Mouse (Mus musculus) heart, embryonic 10.5 days (tissue): ENCODE measurements around the gene Gm17949. TPM values are rescaled to one million over a fixed set of nuclear protein-coding genes. Genes with fewer than 3 reads are reported as not detected.

Experiments
- DNase-seq: peaks from one replicate; pipeline ENCODE4 v3.0.0-alpha.2; 2017; ENCODE audit warnings: low spot score
- H3K27ac ChIP-seq: fragments of 300-500 bp; sonication (generic); 2 replicates; pipeline ENCODE4 v1.5.1; 2016; ENCODE audit warnings: mild to moderate bottlenecking
- H3K27me3 ChIP-seq: fragments of 300-500 bp; sonication (generic); 2 replicates; pipeline ENCODE4 v1.6.1; 2016; ENCODE audit warnings: mild to moderate bottlenecking; ENCODE audit not compliant: poor library complexity, insufficient read depth, severe bottlenecking
- H3K36me3 ChIP-seq: fragments of 300-500 bp; sonication (generic); 2 replicates; pipeline ENCODE4 v1.6.1; 2016; ENCODE audit warnings: mild to moderate bottlenecking, moderate library complexity
- H3K4me1 ChIP-seq: fragments of 300-500 bp; sonication (generic); 2 replicates; pipeline ENCODE4 v1.6.1; 2016; ENCODE audit warnings: mild to moderate bottlenecking
- H3K4me3 ChIP-seq: fragments of 300-500 bp; sonication (generic); 2 replicates; pipeline ENCODE4 v1.5.1; 2016; ENCODE audit warnings: mild to moderate bottlenecking, moderate library complexity
- H3K9me3 ChIP-seq: fragments of 300-500 bp; sonication (generic); 2 replicates; pipeline ENCODE4 v1.6.1; 2016; ENCODE audit warnings: mild to moderate bottlenecking, moderate library complexity
- WGBS: fragments of 180-500 bp; shearing (Covaris S2); methylation state at CpG from one replicate; pipeline ENCODE4 v1.1.7; 2016; 5-methylcytosine and 5-hydroxymethylcytosine counted together
- polyA plus RNA-seq: library from polyadenylated mRNA; unstranded; fragments of >200 nt; fragmentation: Nextera tagmentation; extraction: Ambion mirVana; gene quantifications from 2 replicates; pipeline ENCODE4 v1.2.1, GENCODE M21; 2016

The Gm17949 gene
- polyA plus RNA-seq, 1 experiment from 2014 or later, result 0.36 TPM

DNA sequence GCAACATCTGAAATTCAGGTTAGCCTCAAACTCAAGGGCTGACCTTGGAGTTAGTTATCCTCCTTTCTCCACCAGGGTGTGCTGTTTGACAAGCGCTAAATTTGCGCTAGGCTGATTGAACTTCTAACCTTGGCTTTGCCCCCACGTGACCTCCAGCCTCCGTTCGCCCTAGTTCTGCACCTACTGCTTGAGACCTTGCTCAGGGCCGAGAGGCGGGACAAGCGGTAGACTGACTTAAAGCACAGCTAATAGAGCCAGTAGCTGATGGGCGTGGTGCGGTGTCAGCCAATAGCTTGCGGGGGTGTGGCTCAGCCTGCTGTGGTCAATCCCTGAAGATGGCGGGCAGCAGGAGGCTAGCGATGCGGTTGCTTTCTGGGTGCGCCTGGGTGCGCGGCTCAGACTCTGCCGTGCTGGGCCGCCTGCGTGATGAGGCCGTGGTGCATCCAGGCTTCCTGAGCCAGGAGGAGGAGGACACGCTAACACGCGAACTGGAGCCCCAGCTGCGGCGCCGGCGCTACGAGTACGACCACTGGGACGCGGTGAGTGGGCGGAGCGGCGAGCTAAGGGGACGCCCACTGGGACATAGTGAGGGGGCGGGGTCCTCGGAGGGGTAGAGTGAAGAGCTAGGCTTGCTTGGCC, 14.1 kb upstream of the Gm17949 start, which contains the start of gene Alkbh7:
Alkbh7 (plus strand) TSS at position 311 of the 639 bp plus-strand sequence.
- peak within 1 kb of the TSS; percentile 85 for H3K27ac ChIP-seq
- under 1% methylated on average over 38 of the region's 38 CpGs for WGBS
- no peaks in the 10 kb centered on the region for H3K27me3 ChIP-seq
- H3K9me3 ChIP-seq, result no peaks in the 10 kb centered on the region
- DNase-seq, result peak; percentile 100
- peaks cover 60% of the 10 kb centered on the region for H3K36me3 ChIP-seq
- H3K4me1 ChIP-seq, result peaks cover 36% of the 10 kb centered on the region
- peak within 1 kb of the TSS; percentile 88 for H3K4me3 ChIP-seq

DNA sequence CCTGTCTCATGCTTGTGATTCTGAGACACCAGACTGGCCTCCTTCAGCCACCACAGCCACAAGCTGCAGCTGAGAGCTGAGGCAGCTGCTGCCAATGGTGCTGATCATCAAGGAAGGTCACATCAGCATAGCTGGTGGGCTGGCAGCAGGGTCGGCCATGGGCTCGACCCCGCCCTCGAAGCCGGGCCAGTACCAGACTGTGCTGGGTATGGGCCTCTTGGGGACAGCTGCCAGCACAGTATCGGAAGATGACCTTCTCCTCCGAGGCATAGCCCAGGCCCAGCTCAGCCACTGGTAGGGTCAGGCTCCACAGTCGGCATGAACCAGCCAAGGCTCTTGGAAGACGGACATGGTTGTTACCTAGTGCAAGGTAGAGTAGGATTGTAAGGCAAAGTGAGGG, 11.9 kb upstream of the Gm17949 start:
- H3K27ac ChIP-seq, result no peak overlapping the region
- peaks cover 59% of the 10 kb centered on the region for H3K36me3 ChIP-seq
- no peaks in the 10 kb centered on the region for H3K9me3 ChIP-seq
- H3K27me3 ChIP-seq, result no peaks in the 10 kb centered on the region
- 88% methylated on average over 9 of the region's 9 CpGs for WGBS
- H3K4me1 ChIP-seq, result peaks cover 47% of the 10 kb centered on the region
- no peak for DNase-seq
- H3K4me3 ChIP-seq, result no peak overlapping the region

DNA sequence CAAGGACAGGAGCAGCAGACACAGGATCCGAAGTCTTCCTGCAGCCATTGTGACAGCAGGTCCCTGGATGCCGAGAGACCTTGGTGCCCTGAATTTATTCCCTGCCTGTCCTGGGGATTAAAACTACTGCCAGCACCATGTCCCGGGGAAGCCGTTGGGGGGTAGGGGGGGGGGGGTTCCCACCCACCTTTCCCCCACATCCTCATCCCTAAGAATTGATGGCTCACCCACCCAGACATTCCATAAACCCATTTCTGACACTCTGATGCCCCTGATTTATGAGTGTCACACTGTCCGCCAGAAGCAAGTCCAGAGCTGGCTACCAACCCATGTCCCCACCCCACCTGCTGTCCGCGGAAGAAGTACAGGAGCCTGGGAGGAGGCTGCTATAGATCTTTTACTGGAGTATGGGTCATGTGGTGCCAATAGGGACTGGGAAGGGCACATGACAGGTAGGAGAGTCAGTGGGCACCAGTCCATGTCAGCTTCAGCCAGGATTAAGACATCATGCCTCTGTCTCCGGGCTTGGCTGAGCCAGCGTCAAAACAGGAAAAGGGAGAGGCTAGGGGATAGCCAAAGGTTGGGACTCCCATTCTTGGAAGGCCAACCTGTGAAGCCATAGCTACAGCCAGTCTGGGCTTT, 11.2 kb upstream of the Gm17949 start, which contains the start of gene Pspn:
Pspn (minus strand) TSS at position 51 of the 642 bp plus-strand sequence.
- 87% methylated on average over 9 of the region's 9 CpGs for WGBS
- no peak within 1 kb of the TSS for H3K4me3 ChIP-seq
- no peaks in the 10 kb centered on the region for H3K9me3 ChIP-seq
- peaks cover 59% of the 10 kb centered on the region for H3K36me3 ChIP-seq
- H3K4me1 ChIP-seq, result peaks cover 49% of the 10 kb centered on the region
- no peaks in the 10 kb centered on the region for H3K27me3 ChIP-seq
- peak within 1 kb of the TSS; percentile 36; the same call in 1 of the 2 replicates for H3K27ac ChIP-seq
- DNase-seq, result no peak

DNA sequence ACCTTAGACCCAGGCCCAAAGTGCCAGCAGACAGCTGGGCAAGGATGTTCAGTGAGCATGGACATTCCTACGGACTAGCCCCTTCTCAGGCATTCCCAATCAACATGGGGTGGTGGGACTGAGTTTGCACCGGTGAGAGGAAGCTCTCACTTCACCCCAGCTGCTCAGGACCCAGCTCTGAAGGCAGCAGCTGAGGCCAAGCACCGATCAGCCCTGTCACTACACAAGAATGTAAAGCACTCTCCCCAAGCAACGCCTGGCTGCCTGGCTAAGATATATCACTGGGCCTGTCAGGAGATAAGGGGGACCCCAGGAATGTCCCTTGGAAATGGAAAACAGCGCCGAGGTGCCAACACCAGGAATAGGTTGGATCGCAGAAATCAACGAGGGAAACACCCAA, 10.0 kb upstream of the Gm17949 start:
- DNase-seq, result no peak
- WGBS, result 23% methylated on average over 8 of the region's 8 CpGs
- Histone ChIP-seq H3K27me3 (no peaks in the 10 kb centered on the region), H3K4me1 (peaks cover 49% of the 10 kb centered on the region), H3K9me3 (no peaks in the 10 kb centered on the region), H3K27ac (peak overlapping the region; percentile 36; the same call in 1 of the 2 replicates), H3K4me3 (no peak overlapping the region), H3K36me3 (peaks cover 60% of the 10 kb centered on the region)

DNA sequence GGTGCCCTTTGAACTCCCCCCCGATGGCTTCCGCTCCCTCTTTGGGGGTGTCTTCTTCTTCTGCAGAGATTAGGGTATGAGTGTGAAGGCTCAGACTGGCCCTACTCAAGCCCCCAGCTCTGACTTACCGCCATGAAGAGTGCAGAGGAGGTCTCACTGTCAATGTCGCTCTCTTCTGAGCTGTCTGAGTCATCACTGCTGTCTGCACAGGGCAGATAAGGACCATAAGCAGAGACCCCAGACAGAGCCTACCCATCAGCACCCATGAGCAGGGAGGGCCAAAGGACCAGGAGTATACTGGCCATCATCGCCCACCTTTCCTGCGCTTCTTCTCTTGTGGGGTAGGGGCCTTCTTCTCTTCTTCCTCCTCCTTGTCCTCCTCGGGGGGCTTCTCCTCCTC, 7.3 kb upstream of the Gm17949 start:
- H3K4me3 ChIP-seq, result no peak overlapping the region
- peak; percentile 86 for DNase-seq
- WGBS, result 70% methylated on average over 7 of the region's 7 CpGs
- no peaks in the 10 kb centered on the region for H3K9me3 ChIP-seq
- H3K27ac ChIP-seq, result no peak overlapping the region
- H3K4me1 ChIP-seq, result peaks cover 34% of the 10 kb centered on the region
- H3K36me3 ChIP-seq, result peaks cover 78% of the 10 kb centered on the region
- no peaks in the 10 kb centered on the region for H3K27me3 ChIP-seq

DNA sequence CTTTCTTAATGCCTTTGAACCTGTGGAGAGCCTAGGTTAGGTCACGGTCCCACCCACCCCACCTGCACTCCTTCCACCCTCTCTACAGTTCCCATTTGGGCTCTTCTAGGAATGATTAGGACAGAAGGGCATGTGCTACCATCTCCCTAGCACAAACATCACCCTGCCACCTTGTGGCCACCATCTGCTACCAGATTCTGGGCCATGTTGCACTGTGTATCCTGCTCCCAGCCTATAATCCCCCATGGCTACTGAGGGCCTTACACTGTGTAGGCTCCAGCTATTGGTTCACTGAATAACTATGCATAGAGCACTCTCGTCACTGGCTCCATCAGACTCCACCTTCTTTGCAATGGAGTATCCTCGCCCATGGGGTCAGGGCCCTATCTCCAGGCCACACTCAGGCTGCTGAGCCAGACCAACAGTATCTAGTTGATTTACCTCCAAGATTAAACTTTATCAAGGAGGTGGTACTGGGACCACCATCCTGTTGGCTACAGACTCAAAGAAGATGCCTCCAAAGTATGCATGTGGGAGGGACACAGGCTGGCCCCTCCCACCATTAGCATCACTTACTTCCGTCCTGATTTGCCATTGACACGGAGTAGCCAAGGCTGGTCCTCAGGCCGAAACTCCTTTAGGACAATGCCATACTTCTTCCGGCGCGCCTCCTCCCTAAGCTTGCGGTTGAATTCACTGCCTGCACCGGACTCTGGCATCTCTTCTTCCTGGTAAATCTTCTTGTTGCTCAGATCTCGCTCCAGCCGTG, 3.9 kb upstream of the Gm17949 start:
- DNase-seq, result no peak
- Histone ChIP-seq H3K27me3 (no peaks in the 10 kb centered on the region), H3K36me3 (peaks cover 71% of the 10 kb centered on the region), H3K27ac (no peak overlapping the region), H3K4me1 (peaks cover 30% of the 10 kb centered on the region), H3K4me3 (no peak overlapping the region), H3K9me3 (no peaks in the 10 kb centered on the region)
- WGBS, result 88% methylated on average over 13 of the region's 13 CpGs

DNA sequence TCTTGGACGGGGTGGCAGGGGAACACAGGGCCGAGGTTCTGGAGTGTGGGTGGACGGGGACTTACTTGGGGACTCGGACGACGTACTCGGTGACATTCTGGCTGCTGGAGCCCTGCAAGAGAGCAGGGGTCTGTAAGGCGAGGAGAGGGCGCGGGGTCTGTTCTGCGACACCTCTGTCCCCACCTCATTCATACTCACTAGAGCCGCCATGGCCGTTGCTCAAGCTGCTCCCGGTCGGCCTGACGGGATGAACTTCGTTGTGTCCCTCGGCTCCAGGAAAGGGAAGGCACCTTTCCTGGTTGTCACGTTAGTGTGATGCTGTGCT, 396 bp upstream of the Gm17949 start:
- Histone ChIP-seq H3K9me3 (no peaks in the 10 kb centered on the region), H3K4me1 (peaks cover 20% of the 10 kb centered on the region), H3K4me3 (peak overlapping the region; percentile 88), H3K36me3 (peaks cover 36% of the 10 kb centered on the region), H3K27ac (peak overlapping the region; percentile 90), H3K27me3 (no peaks in the 10 kb centered on the region)
- WGBS, result 0% methylated on average over 19 of the region's 19 CpGs
- no peak for DNase-seq

DNA sequence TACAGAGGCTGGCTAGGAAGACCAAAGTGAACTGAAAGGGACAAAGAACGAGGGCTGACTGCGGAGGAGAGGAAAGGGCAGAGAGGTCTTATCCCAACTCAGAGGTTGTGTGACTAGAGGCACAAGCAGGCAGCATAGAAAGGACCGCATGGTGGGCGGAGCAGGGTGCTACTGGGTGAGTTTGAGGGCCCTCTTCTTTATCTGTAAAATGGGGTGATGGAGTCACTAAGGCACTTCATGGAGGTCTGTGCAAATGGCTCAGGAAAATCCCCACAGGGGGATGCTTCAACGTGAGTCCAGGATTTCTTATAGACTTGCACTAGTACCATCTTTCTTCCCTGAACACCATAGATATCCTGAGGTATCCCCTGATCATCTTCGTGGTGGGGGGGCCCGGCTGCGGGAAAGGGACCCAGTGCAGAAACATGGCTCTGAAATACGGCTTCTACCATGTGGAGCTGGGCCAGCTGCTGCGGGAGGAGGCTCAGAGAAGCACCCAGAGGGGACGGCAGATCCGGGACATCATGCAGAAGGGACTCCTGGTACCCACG, 1.1 kb downstream of the Gm17949 start:
- no peak for DNase-seq
- H3K27me3 ChIP-seq, result no peaks in the 10 kb centered on the region
- H3K36me3 ChIP-seq, result peaks cover 21% of the 10 kb centered on the region
- peak overlapping the region; percentile 94; the same call in 1 of the 2 replicates for H3K27ac ChIP-seq
- peaks cover 20% of the 10 kb centered on the region for H3K4me1 ChIP-seq
- no peaks in the 10 kb centered on the region for H3K9me3 ChIP-seq
- H3K4me3 ChIP-seq, result peak overlapping the region; percentile 88
- 75% methylated on average over 13 of the region's 13 CpGs for WGBS

DNA sequence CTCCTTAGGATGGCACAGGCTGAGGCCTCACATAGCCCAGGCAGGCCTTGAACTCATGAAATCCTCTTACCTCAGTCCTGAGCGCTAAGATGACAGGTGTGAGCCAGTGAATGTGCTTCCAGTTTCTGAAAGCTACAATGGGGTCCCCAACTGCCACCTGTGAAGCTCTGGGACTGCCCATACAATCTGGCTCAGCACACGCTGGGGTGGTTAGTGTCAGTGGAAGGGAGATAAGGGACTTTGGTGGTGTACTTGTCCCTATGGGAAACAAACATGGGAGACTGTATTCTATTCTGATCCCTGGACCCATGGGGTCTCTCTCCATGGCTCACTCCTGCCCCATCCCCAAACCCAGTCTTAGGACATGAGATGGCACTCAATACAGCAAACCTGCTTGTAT, 8.4 kb downstream of the Gm17949 start:
- H3K27ac ChIP-seq, result no peak overlapping the region
- H3K4me1 ChIP-seq, result no peaks in the 10 kb centered on the region
- DNase-seq, result no peak
- peaks cover 57% of the 10 kb centered on the region for H3K36me3 ChIP-seq
- H3K9me3 ChIP-seq, result no peaks in the 10 kb centered on the region
- H3K27me3 ChIP-seq, result no peaks in the 10 kb centered on the region
- 75% methylated on average over 2 of the region's 2 CpGs for WGBS
- no peak overlapping the region for H3K4me3 ChIP-seq

DNA sequence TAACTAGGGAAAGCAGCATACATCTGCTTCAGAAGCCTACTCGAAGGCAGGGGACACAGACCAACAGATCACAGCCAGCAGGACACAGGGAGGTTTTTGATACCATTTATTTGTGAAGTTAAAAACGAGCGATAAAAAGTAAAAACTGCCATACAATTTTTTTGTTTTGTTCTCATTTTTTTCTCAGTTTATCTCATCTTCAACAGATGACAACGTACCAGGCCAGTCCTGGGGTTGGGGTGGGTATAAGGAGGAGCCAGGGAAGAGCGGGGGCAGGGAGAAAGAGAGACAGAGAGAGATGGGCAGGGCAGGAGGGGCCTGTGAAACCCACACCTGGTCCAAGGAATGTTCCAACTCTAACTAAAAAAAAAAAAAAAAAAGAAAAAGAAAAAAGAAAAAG, 9.7 kb downstream of the Gm17949 start:
- H3K27ac ChIP-seq, result no peak overlapping the region
- 91% methylated on average over 5 of the region's 5 CpGs for WGBS
- no peaks in the 10 kb centered on the region for H3K4me1 ChIP-seq
- no peak overlapping the region for H3K4me3 ChIP-seq
- H3K36me3 ChIP-seq, result peaks cover 70% of the 10 kb centered on the region
- no peak for DNase-seq
- H3K9me3 ChIP-seq, result no peaks in the 10 kb centered on the region
- H3K27me3 ChIP-seq, result no peaks in the 10 kb centered on the region

DNA sequence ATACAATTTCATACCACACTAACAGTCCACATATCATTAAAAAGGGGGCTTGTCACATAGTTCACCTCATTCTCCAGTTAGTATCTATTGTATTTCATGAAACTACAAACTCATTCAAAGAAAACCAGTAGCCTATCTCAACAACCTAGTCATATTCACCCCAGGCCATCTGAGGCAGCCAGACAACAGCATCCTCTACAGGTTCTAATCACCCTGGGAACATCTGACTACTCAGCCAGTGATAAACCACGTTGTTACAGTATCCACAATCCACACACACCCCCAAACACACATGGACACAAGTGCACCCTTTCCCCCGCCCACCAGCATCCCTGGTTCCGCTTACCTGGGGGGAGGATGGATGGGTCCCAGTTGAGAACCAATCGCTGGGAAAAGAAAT, 16.2 kb downstream of the Gm17949 start:
- Histone ChIP-seq H3K27me3 (no peaks in the 10 kb centered on the region), H3K36me3 (peaks cover 69% of the 10 kb centered on the region), H3K4me1 (peaks cover 15% of the 10 kb centered on the region), H3K9me3 (no peaks in the 10 kb centered on the region), H3K4me3 (no peak overlapping the region), H3K27ac (no peak overlapping the region)
- no peak for DNase-seq
- 88% methylated on average over 4 of the region's 4 CpGs for WGBS

DNA sequence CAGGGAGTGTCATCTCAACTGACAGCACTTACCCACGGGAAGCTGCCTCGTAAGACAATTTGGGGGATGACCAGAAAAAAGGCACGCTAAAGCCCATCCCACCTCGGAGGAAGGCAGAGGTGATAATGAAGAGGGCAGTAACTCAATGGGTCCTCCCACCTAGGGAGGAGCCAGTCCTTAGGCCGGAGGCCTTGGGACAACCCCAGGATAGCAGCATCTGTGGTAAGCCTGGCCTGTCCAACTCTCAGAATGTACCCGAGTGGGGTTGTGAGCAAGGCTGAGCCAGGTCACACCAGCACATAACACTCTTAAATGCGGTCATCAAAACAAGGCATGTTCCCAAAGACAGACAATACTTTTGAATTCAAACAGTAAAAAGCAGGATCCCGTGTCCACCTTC, 18.4 kb downstream of the Gm17949 start:
- H3K27ac ChIP-seq, result peak overlapping the region; percentile 98
- peaks cover 18% of the 10 kb centered on the region for H3K4me1 ChIP-seq
- no peak for DNase-seq
- H3K36me3 ChIP-seq, result peaks cover 47% of the 10 kb centered on the region
- peak overlapping the region; percentile 92 for H3K4me3 ChIP-seq
- H3K9me3 ChIP-seq, result no peaks in the 10 kb centered on the region
- no peaks in the 10 kb centered on the region for H3K27me3 ChIP-seq
- 28% methylated on average over 8 of the region's 8 CpGs for WGBS
